Mouse (Mus musculus) kidney, postnatal 10 days (tissue): ENCODE measurements around the gene Pcyt2.
A peak's percentile ranks its signal among the peaks of the same experiment; 100 is the strongest.
"Not testable (repeated sequence)": the region's sequence is repeated elsewhere in the genome, so short reads cannot be mapped to it uniquely, and the experiment has no call there.

ENCODE experiments used
- DNase-seq: peaks from one replicate; pipeline ENCODE4 v3.0.0; 2021; ENCODE audit warnings: mixed read lengths

The Pcyt2 gene

GRCm38 (mm10) chr11:120615167-120615566, 2.6 kb downstream of the Pcyt2 start:
- no peak for DNase-seq

GRCm38 (mm10) chr11:120613976-120614375, 3.8 kb downstream of the Pcyt2 start:
- DNase-seq, result no peak

- no peak for DNase-seq
Measured at GRCm38 (mm10) chr11:120613481-120613972, 4.2 kb downstream of the Pcyt2 start.

- DNase-seq, result peak; percentile 87
Measured at GRCm38 (mm10) chr11:120612763-120613162, 5.0 kb downstream of the Pcyt2 start.

GRCm38 (mm10) chr11:120610477-120611046, 7.2 kb downstream of the Pcyt2 start:
- no peak for DNase-seq

- peak; percentile 61 for DNase-seq
Measured at GRCm38 (mm10) chr11:120609250-120609649, 8.5 kb downstream of the Pcyt2 start.

GRCm38 (mm10) chr11:120608241-120609034, 9.3 kb downstream of the Pcyt2 start, which contains the start of gene Npb:
Gene Npb, plus strand, starts transcription at chr11:120608477.
- DNase-seq, result peak; percentile 35

GRCm38 (mm10) chr11:120606764-120607163, 11.0 kb downstream of the Pcyt2 start:
- DNase-seq, result no peak

- no peak for DNase-seq
Measured at GRCm38 (mm10) chr11:120605667-120606066, 12.1 kb downstream of the Pcyt2 start.

GRCm38 (mm10) chr11:120603545-120603944, 14.2 kb downstream of the Pcyt2 start:
- DNase-seq, result no peak

GRCm38 (mm10) chr11:120600716-120601115, 17.0 kb downstream of the Pcyt2 start:
- DNase-seq, result no peak

GRCm38 (mm10) chr11:120598990-120599549, 18.7 kb downstream of the Pcyt2 start:
- DNase-seq, result no peak

GRCm38 (mm10) chr11:120598283-120598989, 19.3 kb downstream of the Pcyt2 start, which contains the start of the genes Alyref and Anapc11:
Gene Alyref, minus strand, starts transcription at chr11:120598365.
Gene Anapc11, plus strand, starts transcription at chr11:120598421.
- peak; percentile 97 for DNase-seq

GRCm38 (mm10) chr11:120597240-120598235, 20.2 kb downstream of the Pcyt2 start:
- no peak for DNase-seq

GRCm38 (mm10) chr11:120588531-120588930, 29.2 kb downstream of the Pcyt2 start:
- DNase-seq, result no peak

GRCm38 (mm10) chr11:120583937-120584336, 33.8 kb downstream of the Pcyt2 start:
- DNase-seq, result no peak

GRCm38 (mm10) chr11:120582982-120583293, 34.8 kb downstream of the Pcyt2 start:
- DNase-seq, result not testable (repeated sequence)

- DNase-seq, result no peak
Measured at GRCm38 (mm10) chr11:120582268-120582981, 35.3 kb downstream of the Pcyt2 start.

- peak; percentile 94 for DNase-seq
Measured at GRCm38 (mm10) chr11:120581490-120582267, 36.1 kb downstream of the Pcyt2 start, which contains the start of gene Arhgdia. Gene Arhgdia, minus strand, starts transcription at chr11:120581624.

- DNase-seq, result peak; percentile 72
Measured at GRCm38 (mm10) chr11:120580871-120581331, 36.8 kb downstream of the Pcyt2 start.
